Mouse (Mus musculus) urinary bladder, adult 2 months (tissue): ENCODE measurements around the gene Gsk3a. TPM values are rescaled to one million over a fixed set of nuclear protein-coding genes. Genes with fewer than 3 reads are reported as not detected.
"Not testable (repeated sequence)": the region's sequence is repeated elsewhere in the genome, so short reads cannot be mapped to it uniquely, and the experiment has no call there.

Experiments
- DNase-seq: peaks from one replicate; pipeline ENCODE4 v3.0.0; 2022; ENCODE audit warnings: low spot score
- polyA plus RNA-seq: library from polyadenylated mRNA; depleted of rRNA; stranded (reverse); fragments of >200 nt; gene quantifications from 2 replicates; pipeline ENCODE4 v1.2.3, GENCODE M21; 2012

Gsk3a gene
- polyA plus RNA-seq, 1 experiment = 83.3 TPM

GRCm38 (mm10) chr7:25273259-25274241 is 35.9 kb upstream of the Gsk3a start:
- DNase-seq = no peak

GRCm38 (mm10) chr7:25272445-25273258 is 35.0 kb upstream of the Gsk3a start:
- no peak for DNase-seq

- no peak for DNase-seq
Measured at GRCm38 (mm10) chr7:25271651-25272444, 34.2 kb upstream of the Gsk3a start.

GRCm38 (mm10) chr7:25270652-25271633 is 33.3 kb upstream of the Gsk3a start:
- DNase-seq = peak; percentile 27

- peak; percentile 29 for DNase-seq
Measured at GRCm38 (mm10) chr7:25269545-25270271, 32.1 kb upstream of the Gsk3a start.

GRCm38 (mm10) chr7:25269029-25269428 is 31.4 kb upstream of the Gsk3a start:
- DNase-seq = peak; percentile 28

GRCm38 (mm10) chr7:25268588-25268987 is 30.9 kb upstream of the Gsk3a start:
- DNase-seq = no peak

- DNase-seq = peak; percentile 96
Measured at GRCm38 (mm10) chr7:25267751-25268463, 30.3 kb upstream of the Gsk3a start.

- DNase-seq = no peak
Measured at GRCm38 (mm10) chr7:25267301-25267750, 29.7 kb upstream of the Gsk3a start, which contains the start of gene Cic. Gene Cic, plus strand, starts transcription at chr7:25267704.

GRCm38 (mm10) chr7:25266180-25266962 is 28.7 kb upstream of the Gsk3a start:
- peak; percentile 12 for DNase-seq

GRCm38 (mm10) chr7:25265743-25266142 is 28.1 kb upstream of the Gsk3a start:
- DNase-seq = not testable (repeated sequence)

- DNase-seq = no peak
Measured at GRCm38 (mm10) chr7:25263968-25264870, 26.6 kb upstream of the Gsk3a start.

GRCm38 (mm10) chr7:25261896-25262295 is 24.2 kb upstream of the Gsk3a start:
- no peak for DNase-seq

- DNase-seq = no peak
Measured at GRCm38 (mm10) chr7:25251822-25252221, 14.2 kb upstream of the Gsk3a start.

- DNase-seq = no peak
Measured at GRCm38 (mm10) chr7:25251071-25251791, 13.6 kb upstream of the Gsk3a start.
